Mouse (Mus musculus) liver, adult (tissue): ENCODE measurements around the gene Snrnp35.

Experiments used
- GATA4 ChIP-seq: IDR thresholded peaks from 2 replicates; pipeline ENCODE4 v1.6.1; 2014; ENCODE audit warnings: mild to moderate bottlenecking, low read length; ENCODE audit not compliant: insufficient replicate concordance

Snrnp35 gene

DNA sequence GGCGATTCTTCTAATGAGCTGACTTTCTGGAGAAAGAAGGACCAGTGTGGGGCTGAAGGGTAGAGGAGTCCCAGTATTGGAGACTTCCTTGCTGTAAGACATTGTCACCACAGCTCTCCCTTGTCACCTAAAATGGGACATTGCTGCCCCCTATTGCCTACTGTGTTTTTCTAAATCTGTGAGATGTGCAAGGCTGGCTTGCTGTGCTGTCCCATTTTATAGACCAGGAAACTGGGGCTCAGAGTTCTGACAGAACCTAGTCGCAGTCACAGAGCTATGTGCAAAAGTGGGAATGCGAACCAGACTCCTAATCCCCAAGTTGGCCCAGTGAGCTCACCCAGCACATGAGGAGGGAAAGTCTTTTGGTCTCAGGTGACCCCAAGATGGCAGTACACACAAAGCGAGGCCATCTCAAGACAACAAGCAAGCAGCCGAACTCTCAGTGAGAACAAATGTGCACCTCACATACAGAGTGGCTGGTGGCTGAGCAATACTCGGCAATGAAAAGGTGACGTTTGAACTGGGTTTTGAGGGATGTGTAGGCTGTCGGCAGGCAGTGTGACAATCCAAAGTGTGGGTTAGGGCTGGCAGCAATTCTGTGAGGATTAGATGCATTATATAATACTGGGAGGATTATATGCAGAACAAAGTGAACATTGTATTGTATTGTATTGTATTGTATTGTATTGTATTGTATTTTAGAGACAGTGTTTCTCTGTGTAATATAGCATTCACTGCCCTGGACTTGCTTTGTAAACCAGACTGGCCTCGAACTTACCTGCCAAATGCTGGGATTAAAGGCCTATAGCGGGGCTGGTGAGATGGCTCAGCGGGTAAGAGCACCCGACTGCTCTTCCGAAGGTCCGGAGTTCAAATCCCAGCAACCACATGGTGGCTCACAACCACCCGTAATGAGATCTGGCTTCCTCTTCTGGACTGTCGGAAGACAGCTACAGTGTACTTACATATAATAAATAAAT is 56.2 kb downstream of the Snrnp35 start:
- no peak for TF ChIP-seq GATA4

DNA sequence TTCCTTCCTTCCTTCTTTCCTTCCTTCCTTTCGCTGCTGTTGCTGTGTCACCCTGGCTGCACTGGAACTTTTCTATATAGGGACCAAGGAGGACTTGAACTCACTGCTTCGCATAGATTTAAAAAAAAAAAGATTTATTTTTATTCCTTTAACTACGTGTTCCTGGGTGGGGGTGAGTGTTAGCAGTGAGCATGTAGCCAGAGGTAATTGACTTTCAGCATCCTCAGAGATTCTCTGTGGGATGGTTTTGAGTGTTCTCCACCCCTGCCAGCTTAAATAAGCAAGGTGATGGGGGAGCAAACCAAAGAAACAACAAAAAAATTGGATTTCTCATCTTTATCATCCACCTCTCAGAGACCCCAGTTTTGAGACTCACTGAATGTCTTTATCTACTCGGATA is 57.0 kb downstream of the Snrnp35 start:
- no peak for TF ChIP-seq GATA4

DNA sequence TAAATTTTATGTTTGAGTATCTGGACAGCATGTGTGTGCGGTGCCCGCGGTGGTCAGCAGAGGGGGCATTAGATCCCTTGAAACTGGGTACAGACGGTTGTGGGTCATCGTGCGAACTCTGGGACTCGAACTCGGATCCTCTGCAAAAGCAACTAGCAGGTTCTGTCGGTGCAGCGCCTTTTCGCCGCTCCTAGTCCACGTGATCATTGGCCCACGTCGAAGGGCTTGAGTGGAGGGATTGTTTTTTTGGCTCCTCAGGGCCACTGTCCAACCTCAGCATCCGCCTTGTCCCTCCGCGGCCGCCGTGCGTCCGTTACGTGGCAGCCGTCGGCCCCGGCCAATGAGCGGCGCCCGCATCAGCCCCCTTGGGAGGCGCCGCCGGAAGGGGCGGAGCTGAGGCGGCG is 57.5 kb downstream of the Snrnp35 start, which contains the start of gene Tmed2:
Tmed2 (plus strand) TSS at position 313 of the 404 bp plus-strand sequence.
- no peak; the same call in 1 of the 2 replicates for TF ChIP-seq GATA4
